Mouse (Mus musculus): ENCODE measurements around the gene Zfp69.

The Zfp69 gene

GRCm38 (mm10) chr4:120924554-120925299 is 26.8 kb downstream of the Zfp69 start, which contains the start of gene Exo5:
TSS of gene Exo5 (minus strand) at chr4:120925017.
- DNase-seq (ENCODE audit: low spot score): peak; percentile 92

GRCm38 (mm10) chr4:120921461-120921860 is 30.0 kb downstream of the Zfp69 start:
- DNase-seq (ENCODE audit: low spot score): no peak

- no peak for DNase-seq (ENCODE audit: low spot score)
Measured at GRCm38 (mm10) chr4:120914501-120914900, 37.0 kb downstream of the Zfp69 start.

GRCm38 (mm10) chr4:120913861-120914260 is 37.6 kb downstream of the Zfp69 start:
- no peak for DNase-seq (ENCODE audit: low spot score)

- DNase-seq (ENCODE audit: low spot score): no peak
Measured at GRCm38 (mm10) chr4:120913443-120913842, 38.1 kb downstream of the Zfp69 start.

- DNase-seq (ENCODE audit: low spot score): no peak
Measured at GRCm38 (mm10) chr4:120912866-120913265, 38.6 kb downstream of the Zfp69 start.

- no peak for DNase-seq (ENCODE audit: low spot score)
Measured at GRCm38 (mm10) chr4:120911086-120911485, 40.4 kb downstream of the Zfp69 start.

GRCm38 (mm10) chr4:120909558-120910150 is 41.8 kb downstream of the Zfp69 start:
- peak; percentile 62 for DNase-seq (ENCODE audit: low spot score)

GRCm38 (mm10) chr4:120905644-120906043 is 45.9 kb downstream of the Zfp69 start:
- no peak for DNase-seq (ENCODE audit: low spot score)

GRCm38 (mm10) chr4:120904533-120904932 is 47.0 kb downstream of the Zfp69 start:
- DNase-seq (ENCODE audit: low spot score): no peak

GRCm38 (mm10) chr4:120895810-120896584 is 55.5 kb downstream of the Zfp69 start:
- no peak for DNase-seq (ENCODE audit: low spot score)

- DNase-seq (ENCODE audit: low spot score): no peak
Measured at GRCm38 (mm10) chr4:120895226-120895625, 56.3 kb downstream of the Zfp69 start.

GRCm38 (mm10) chr4:120894584-120894983 is 56.9 kb downstream of the Zfp69 start:
- no peak for DNase-seq (ENCODE audit: low spot score)

GRCm38 (mm10) chr4:120893656-120894401 is 57.7 kb downstream of the Zfp69 start:
- DNase-seq (ENCODE audit: low spot score): no peak

GRCm38 (mm10) chr4:120892516-120892915 is 59.0 kb downstream of the Zfp69 start:
- DNase-seq (ENCODE audit: low spot score): no peak

- no peak for DNase-seq (ENCODE audit: low spot score)
Measured at GRCm38 (mm10) chr4:120891960-120892359, 59.5 kb downstream of the Zfp69 start.

GRCm38 (mm10) chr4:120890754-120891440 is 60.6 kb downstream of the Zfp69 start:
- no peak for DNase-seq (ENCODE audit: low spot score)

GRCm38 (mm10) chr4:120888884-120889283 is 62.6 kb downstream of the Zfp69 start:
- no peak for DNase-seq (ENCODE audit: low spot score)

GRCm38 (mm10) chr4:120887381-120888112 is 64.0 kb downstream of the Zfp69 start:
- peak; percentile 37 for DNase-seq (ENCODE audit: low spot score)

- DNase-seq (ENCODE audit: low spot score): no peak
Measured at GRCm38 (mm10) chr4:120886811-120887210, 64.7 kb downstream of the Zfp69 start.

- DNase-seq (ENCODE audit: low spot score): no peak
Measured at GRCm38 (mm10) chr4:120886131-120886530, 65.4 kb downstream of the Zfp69 start.
